Mouse (Mus musculus): ENCODE data around the gene Yeats4.

DNA sequence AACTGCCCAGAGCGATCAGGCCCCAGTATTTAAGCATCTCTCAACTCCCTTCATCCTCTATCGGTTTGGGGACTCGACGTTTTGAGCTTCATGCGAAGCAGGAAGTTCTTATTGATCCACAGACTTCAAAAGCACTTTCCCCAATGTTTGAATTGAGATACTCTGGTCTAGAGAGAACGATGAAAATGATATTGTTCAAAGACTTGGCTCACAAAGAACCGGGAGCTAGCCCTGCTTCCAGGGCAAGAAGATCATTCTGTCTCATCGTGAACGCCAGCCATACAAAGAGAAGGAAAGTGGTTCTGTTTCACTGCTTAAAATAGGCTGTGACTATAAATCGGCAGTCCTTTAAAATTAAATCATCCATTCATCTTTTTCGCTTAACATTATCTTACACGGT lies 14.3 kb upstream of the Yeats4 start, which contains the start of gene 9530003J23Rik:
- no peak for TF ChIP-seq CTCF (IDR thresholded peaks at IDR 0.05; ENCODE audit: insufficient read depth, low read length)
- TF ChIP-seq POLR2A (IDR thresholded peaks at IDR 0.05; ENCODE audit: borderline replicate concordance, extremely low read depth, low read depth, low read length) = no peak
